Mouse (Mus musculus) brain, embryonic 14.5 days (tissue): ENCODE results near the gene Ankrd55.

Experiments
- CTCF ChIP-seq: fragments of 200-500 bp; IDR thresholded peaks from 2 replicates; pipeline ENCODE4 v1.5.1; 2012; ENCODE audit warnings: inconsistent platforms, mild to moderate bottlenecking, moderate library complexity, borderline replicate concordance; ENCODE audit not compliant: insufficient read depth, insufficient read length; ENCODE audit errors: extremely low read depth
- POLR2A ChIP-seq: fragments of 200-500 bp; IDR thresholded peaks from 2 replicates; pipeline ENCODE4 v1.6.1; 2012; ENCODE audit warnings: mild to moderate bottlenecking, inconsistent platforms, borderline replicate concordance; ENCODE audit not compliant: poor library complexity, insufficient read depth, insufficient read length, severe bottlenecking; ENCODE audit errors: extremely low read depth

DNA sequence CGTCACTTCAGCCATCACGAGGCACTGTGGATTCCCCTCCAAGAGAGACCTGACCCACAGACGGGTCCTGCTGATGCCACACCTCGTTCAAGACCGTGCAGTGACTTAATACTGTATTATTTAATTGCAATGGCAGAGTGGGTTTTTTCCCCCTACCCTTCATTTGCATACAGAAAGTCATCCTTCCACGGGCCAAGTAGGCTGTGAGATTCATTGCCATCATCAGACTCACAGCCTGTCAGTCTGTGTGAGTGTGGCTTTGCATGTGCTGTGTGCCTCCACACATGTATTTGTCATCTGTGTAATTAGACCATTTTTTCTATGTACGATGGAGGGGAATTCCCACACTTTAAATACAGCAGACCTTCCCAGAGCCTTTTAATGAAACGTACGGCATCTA is 1.1 kb downstream of the Ankrd55 start:
- TF ChIP-seq CTCF = no peak
- no peak for TF ChIP-seq POLR2A
